ENCODE assay signal across 18 mouse cellular contexts in genomic region chr14:20893815-20894214, GRCm38 (mm10). TPM values are rescaled to one million over a fixed set of nuclear protein-coding genes. Genes with fewer than 3 reads are reported as not detected.
DNase-seq lines count a peak whose midpoint lies in the region; ATAC-seq lines count a peak whose summit lies in the region.
"Had no signal": no experiment of that assay in that cellular context is flagged by ENCODE, and none has a peak within 500 bp of the region (broad histone marks: within the 10 kb centered on the region; RNA-seq: fewer than 3 reads in every experiment).

No protein-coding gene starts in this region.

- no peaks in the 10 kb centered on the region for H3K36me3 ChIP-seq in lung, embryonic 16.5 days (ENCODE audit: control insufficient read depth, insufficient read depth, low read length)
- H3K36me3 ChIP-seq: embryonic facial prominence, embryonic 12.5 days; hindbrain, embryonic 13.5 days had no signal

- H3K27me3 ChIP-seq in lung, embryonic 16.5 days (ENCODE audit: control insufficient read depth, insufficient read depth, low read depth, low read length), result no peaks in the 10 kb centered on the region
- H3K27me3 ChIP-seq: embryonic facial prominence, embryonic 12.5 days; hindbrain, embryonic 13.5 days; Patski had no signal

- peak overlapping the region; percentile 59 for H3K27ac ChIP-seq in lung, embryonic 16.5 days (ENCODE audit: low read length)
- H3K27ac ChIP-seq: embryonic facial prominence, embryonic 12.5 days; hindbrain, embryonic 13.5 days had no signal

- no peak overlapping the region for H3K9ac ChIP-seq in lung, embryonic 16.5 days (ENCODE audit: low read length)
- H3K9ac ChIP-seq: embryonic facial prominence, embryonic 12.5 days; hindbrain, embryonic 13.5 days had no signal

- no peak overlapping the region for H3K4me3 ChIP-seq in lung, embryonic 16.5 days (ENCODE audit: low read length)
- H3K4me3 ChIP-seq: embryonic facial prominence, embryonic 12.5 days; hindbrain, embryonic 13.5 days had no signal

- no peak overlapping the region for H3K4me2 ChIP-seq in lung, embryonic 16.5 days (ENCODE audit: low read depth, low read length)
- H3K4me2 ChIP-seq: embryonic facial prominence, embryonic 12.5 days; hindbrain, embryonic 13.5 days had no signal

- 42% methylated on average over 4 of the region's 4 CpGs for WGBS in lung, embryonic 16.5 days

- H3K9me3 ChIP-seq in lung, embryonic 16.5 days (ENCODE audit: control insufficient read depth, low read length), result no peaks in the 10 kb centered on the region
- H3K9me3 ChIP-seq: embryonic facial prominence, embryonic 12.5 days; hindbrain, embryonic 13.5 days had no signal

- H3K4me1 ChIP-seq in lung, embryonic 16.5 days (replicated peaks; ENCODE audit: control insufficient read depth, insufficient read depth, low read length), result peaks cover 13% of the 10 kb centered on the region

- DNase-seq in gastrocnemius, postnatal 10 days, result peak; percentile 11
- DNase-seq in gastrocnemius, adult 18-20 months (ENCODE audit: low spot score), result no peak
- no peak for DNase-seq in lung, postnatal 14 days
- peak; percentile 41 for DNase-seq in heart, postnatal 4 days
- no peak for DNase-seq in thymus, postnatal 14 days
- no peak for DNase-seq in thymus, postnatal 0 days (ENCODE audit: low spot score)
- no peak for DNase-seq in adrenal gland, postnatal 10 days
- DNase-seq: adrenal gland, postnatal 25 days; B cell, adult 2 months; cerebellum, adult 8-10 months; liver; midbrain, embryonic 14.5 days; right cerebral cortex, postnatal 25 days; thymus, adult 18-20 months had no signal

- peak; percentile 69 for ATAC-seq in lung, embryonic 16.5 days (ENCODE audit: low read depth)
- ATAC-seq: Patski had no signal

RNA-seq across cellular contexts. Expression of gene Vcl, which starts 35.4 kb away (rescaled TPM):
- total RNA-seq in gastrocnemius, postnatal 10 days (2021), result 100 to 1,000 TPM; 115 to 126 TPM
- total RNA-seq in gastrocnemius, adult 18-20 months (2021), result 10 to 100 TPM; 62.3 to 64.9 TPM
- polyA plus RNA-seq in lung, embryonic 16.5 days (2015; fragmentation: Nextera tagmentation; extraction: Ambion mirVana), result 70.5 and 72.3 TPM in 2 replicates
- 100 to 1,000 TPM; 200 to 201 TPM for total RNA-seq in heart, postnatal 4 days (2021)
- polyA plus RNA-seq in thymus, postnatal 0 days (2015; fragmentation: Nextera tagmentation; extraction: Ambion mirVana), result 6.4 and 6.6 TPM in 2 replicates
- total RNA-seq in adrenal gland, postnatal 10 days (2021), result 10 to 100 TPM; 76.6 to 82.1 TPM

RNA-seq across cellular contexts. Expression of gene Plau, which starts 57.4 kb away (rescaled TPM):
- 10 to 100 TPM; 25.6 to 28.0 TPM for total RNA-seq in gastrocnemius, postnatal 10 days (2021)
- total RNA-seq in gastrocnemius, adult 18-20 months (2021), result 10 to 100 TPM; 13.6 to 29.2 TPM
- polyA plus RNA-seq in lung, embryonic 16.5 days (2015; fragmentation: Nextera tagmentation; extraction: Ambion mirVana), result 1.8 and 2.1 TPM in 2 replicates
- total RNA-seq in heart, postnatal 4 days (2021), result 10 to 100 TPM; 11.1 to 11.9 TPM
- polyA plus RNA-seq in thymus, postnatal 0 days (2015; fragmentation: Nextera tagmentation; extraction: Ambion mirVana), result 3.5 and 3.7 TPM in 2 replicates
- total RNA-seq in adrenal gland, postnatal 10 days (2021), result 10 to 100 TPM; 19.3 to 39.8 TPM

Comparison
In these comparisons a context has a peak if more than half of its experiments do, and no peak if none do; other contexts are left out.
1. DNase-seq: peak in gastrocnemius, postnatal 10 days (single experiment) and heart, postnatal 4 days (single experiment); none in gastrocnemius, adult 18-20 months (single experiment), lung, postnatal 14 days (single experiment), thymus, postnatal 14 days (single experiment), thymus, postnatal 0 days (single experiment) and adrenal gland, postnatal 10 days (single experiment).